Mouse (Mus musculus) cerebellum, adult 8-10 months (tissue): ENCODE measurements around the gene Ctdnep1.

Source experiments
- DNase-seq: peaks from one replicate; pipeline ENCODE4 v3.0.0; 2022

The Ctdnep1 gene

DNA sequence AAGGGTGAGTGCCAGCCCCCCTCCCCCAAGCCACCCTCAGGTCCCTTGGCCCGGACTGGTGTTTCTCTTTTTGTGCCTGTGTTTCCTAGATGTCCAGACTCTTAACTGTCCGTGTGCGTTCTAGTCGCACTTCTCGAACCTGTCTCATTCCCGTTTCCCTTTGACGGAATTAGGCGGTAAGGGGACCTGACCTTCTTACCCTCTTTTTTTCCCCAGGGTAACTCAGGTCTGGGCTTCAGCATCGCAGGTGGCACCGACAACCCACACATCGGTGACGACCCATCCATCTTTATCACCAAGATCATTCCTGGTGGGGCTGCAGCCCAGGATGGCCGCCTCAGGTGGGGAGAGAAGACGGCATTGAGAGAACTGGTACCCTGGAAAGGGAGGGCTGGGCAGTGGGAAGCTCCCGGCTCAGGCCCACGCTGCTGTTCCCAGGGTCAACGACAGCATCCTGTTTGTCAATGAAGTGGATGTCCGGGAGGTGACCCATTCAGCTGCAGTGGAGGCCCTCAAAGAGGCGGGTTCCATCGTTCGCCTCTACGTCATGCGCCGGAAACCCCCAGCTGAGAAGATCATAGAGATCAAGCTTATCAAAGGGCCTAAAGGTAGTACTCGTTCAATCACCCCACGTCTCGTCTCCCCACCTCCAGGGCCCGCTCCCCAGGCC, 49.8 kb downstream of the Ctdnep1 start:
- no peak for DNase-seq

DNA sequence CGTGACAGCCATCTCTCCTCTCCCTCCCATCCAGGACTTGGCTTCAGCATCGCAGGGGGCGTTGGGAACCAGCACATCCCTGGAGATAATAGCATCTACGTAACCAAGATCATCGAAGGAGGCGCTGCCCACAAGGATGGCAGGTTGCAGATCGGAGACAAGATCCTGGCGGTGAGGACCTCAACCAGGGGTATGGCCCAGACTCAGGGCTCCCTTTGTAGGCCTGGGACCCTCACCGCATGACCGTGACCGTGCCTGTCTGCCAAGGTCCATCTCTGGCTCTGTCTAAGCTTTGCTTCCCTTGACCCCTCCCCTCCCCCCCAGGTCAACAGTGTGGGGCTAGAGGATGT, 50.3 kb downstream of the Ctdnep1 start:
- DNase-seq: no peak

DNA sequence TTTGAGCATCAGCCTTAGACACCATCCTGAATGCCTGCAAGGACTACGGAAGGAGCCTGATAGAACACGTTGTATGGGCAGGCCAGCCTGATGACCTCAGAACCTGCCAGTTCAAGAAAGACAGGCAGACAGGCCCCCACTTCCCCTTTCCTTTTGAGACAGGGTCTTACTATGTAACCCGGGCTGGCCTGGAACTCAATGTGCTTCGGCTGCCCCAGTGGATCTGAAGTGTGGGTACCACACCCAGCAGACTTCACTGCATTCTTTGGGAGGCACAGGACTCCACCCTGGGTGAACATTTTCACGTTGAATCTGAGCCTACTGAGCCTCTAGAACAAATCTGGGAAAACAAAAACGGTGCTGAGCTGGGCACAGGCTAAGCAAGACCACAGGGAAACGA, 57.2 kb downstream of the Ctdnep1 start:
- DNase-seq: no peak

DNA sequence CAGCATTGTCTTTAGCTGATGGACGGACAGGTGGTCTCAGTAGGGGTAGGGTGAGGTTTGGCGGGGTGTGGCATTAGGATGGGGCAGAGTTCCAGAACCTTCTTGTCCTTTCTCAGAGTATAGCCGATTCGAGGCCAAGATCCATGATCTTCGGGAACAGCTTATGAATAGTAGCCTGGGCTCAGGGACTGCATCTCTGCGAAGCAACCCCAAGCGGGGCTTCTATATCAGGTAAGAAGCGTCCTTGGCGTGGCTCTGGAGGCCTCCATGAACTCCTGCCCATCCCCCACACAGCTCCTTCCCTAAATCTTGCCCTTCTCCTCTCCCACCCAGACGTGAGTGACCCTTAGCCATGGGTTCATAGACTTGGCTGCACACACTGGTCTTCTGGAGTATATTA, 58.7 kb downstream of the Ctdnep1 start:
- DNase-seq: no peak

DNA sequence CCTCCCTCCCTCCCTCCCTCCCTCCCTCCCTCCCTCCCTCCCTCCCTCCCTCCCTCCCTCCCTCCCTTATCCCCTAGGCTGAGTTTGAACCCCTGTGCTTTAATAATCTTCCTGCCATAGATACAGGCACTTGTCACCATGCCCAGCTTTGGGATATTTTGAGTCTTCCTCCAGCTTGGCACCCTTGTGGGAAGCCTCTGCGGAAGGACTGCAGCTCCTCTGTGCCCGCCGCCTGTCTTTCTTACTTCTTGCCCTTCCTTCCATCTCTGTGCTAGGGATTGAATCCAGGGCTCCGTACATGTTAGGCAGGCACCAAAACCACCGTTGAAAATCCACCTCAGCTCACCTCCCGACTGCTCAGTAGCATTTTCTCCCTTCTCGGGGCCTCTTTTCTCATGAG, 59.2 kb downstream of the Ctdnep1 start:
- DNase-seq: no peak
